In the genomic region with DNA sequence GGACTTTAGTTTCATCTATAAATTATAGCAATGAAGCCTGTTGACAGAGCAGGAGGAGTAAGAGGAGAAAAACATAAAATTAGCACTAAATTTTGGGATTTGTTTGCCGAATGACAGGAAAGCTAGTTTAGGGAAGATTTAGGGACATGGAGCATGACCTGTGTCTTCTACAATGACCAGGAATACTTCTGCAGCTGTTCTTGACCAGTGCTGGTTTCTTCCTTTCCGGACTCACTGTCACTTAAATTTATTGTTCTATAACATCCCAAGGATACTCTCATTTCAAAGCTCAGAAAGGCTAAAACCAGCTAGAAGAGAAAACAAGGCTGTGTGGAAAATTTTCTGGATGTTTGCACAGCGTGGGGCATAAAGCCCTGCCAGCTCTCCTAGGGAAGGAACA, we compare ENCODE assay signal across 27 mouse cellular contexts.
DNase-seq lines count a peak whose midpoint lies in the region; ATAC-seq lines count a peak whose summit lies in the region.
"Had no signal": no experiment of that assay in that cellular context is flagged by ENCODE, and none has a peak within 500 bp of the region (broad histone marks: within the 10 kb centered on the region; RNA-seq: fewer than 3 reads in every experiment).

No protein-coding gene starts in this region.

- no peaks in the 10 kb centered on the region for H3K9me3 ChIP-seq in kidney, embryonic 16.5 days (ENCODE audit: low read length)
- H3K9me3 ChIP-seq: embryonic facial prominence, embryonic 10.5 days; embryonic facial prominence, embryonic 13.5 days; forebrain, embryonic 12.5 days; forebrain, embryonic 15.5 days; heart, embryonic 10.5 days; heart, embryonic 13.5 days had no signal

- H3K4me3 ChIP-seq in kidney, embryonic 16.5 days (ENCODE audit: low read length), result no peak overlapping the region
- H3K4me3 ChIP-seq: embryonic facial prominence, embryonic 10.5 days; embryonic facial prominence, embryonic 13.5 days; erythroblast, embryonic 14.5 days; forebrain, embryonic 12.5 days; forebrain, embryonic 15.5 days; heart, adult 2 months; heart, embryonic 10.5 days; heart, embryonic 13.5 days had no signal

- H3K27ac ChIP-seq in kidney, embryonic 16.5 days (ENCODE audit: low read length), result 0 out of 2 replicates have a peak overlapping the region, but pooled peaks have one; percentile 29
- H3K27ac ChIP-seq: embryonic facial prominence, embryonic 10.5 days; embryonic facial prominence, embryonic 13.5 days; forebrain, embryonic 12.5 days; forebrain, embryonic 15.5 days; heart, adult 2 months; heart, embryonic 10.5 days; heart, embryonic 13.5 days; hindbrain, embryonic 14.5 days; hindbrain, postnatal 0 days had no signal

- no peaks in the 10 kb centered on the region for H3K36me3 ChIP-seq in kidney, embryonic 16.5 days (ENCODE audit: insufficient read depth, low read length)
- H3K36me3 ChIP-seq: embryonic facial prominence, embryonic 10.5 days; embryonic facial prominence, embryonic 13.5 days; forebrain, embryonic 12.5 days; forebrain, embryonic 15.5 days; heart, embryonic 10.5 days; heart, embryonic 13.5 days had no signal

- no peak overlapping the region for H3K4me2 ChIP-seq in kidney, embryonic 16.5 days (replicated peaks; ENCODE audit: low read depth, low read length)
- H3K4me2 ChIP-seq: embryonic facial prominence, embryonic 13.5 days; forebrain, embryonic 12.5 days; forebrain, embryonic 15.5 days; heart, embryonic 13.5 days; hindbrain, embryonic 14.5 days had no signal

- WGBS in kidney, embryonic 16.5 days, result 21% methylated on average over 3 of the region's 3 CpGs

- peak; percentile 19 for DNase-seq in embryo, embryonic 11 days
- no peak for DNase-seq in embryo, embryonic 9.5 days (ENCODE audit: extremely low spot score)
- DNase-seq in kidney, adult 8-10 months, result no peak
- peak; percentile 25 for DNase-seq in Muller cell, postnatal 12 days (ENCODE audit: inconsistent ontology term)
- DNase-seq in mesoderm, embryonic 11.5 days (ENCODE audit: low read depth, low spot score), result peak; percentile 61
- DNase-seq: adrenal gland, postnatal 10 days; cerebellum, adult 11 months; cerebellum, adult 2 months; cerebellum, adult 9-11 months; cerebellum, postnatal 25 days; gastrocnemius, postnatal 36 days; heart, adult 2 months; heart, postnatal 14 days; heart, postnatal 4 days had no signal

- no peaks in the 10 kb centered on the region for H3K27me3 ChIP-seq in kidney, embryonic 16.5 days (ENCODE audit: insufficient read depth, low read length)
- H3K27me3 ChIP-seq: embryonic facial prominence, embryonic 13.5 days; forebrain, embryonic 12.5 days; forebrain, embryonic 15.5 days; heart, embryonic 13.5 days had no signal

- no peak overlapping the region for H3K9ac ChIP-seq in kidney, embryonic 16.5 days (replicated peaks; ENCODE audit: low read length)
- H3K9ac ChIP-seq: embryonic facial prominence, embryonic 13.5 days; forebrain, embryonic 12.5 days; forebrain, embryonic 15.5 days; heart, embryonic 13.5 days; hindbrain, embryonic 14.5 days had no signal

- H3K4me1 ChIP-seq in kidney, embryonic 16.5 days (ENCODE audit: insufficient read depth, low read length), result peaks cover 2% of the 10 kb centered on the region; the same call in 1 of the 2 replicates
- H3K4me1 ChIP-seq: embryonic facial prominence, embryonic 10.5 days; embryonic facial prominence, embryonic 13.5 days; forebrain, embryonic 12.5 days; forebrain, embryonic 15.5 days; heart, embryonic 10.5 days; heart, embryonic 13.5 days had no signal

- ATAC-seq in kidney, embryonic 16.5 days (ENCODE audit: low FRiP score, low TSS enrichment), result peak; percentile 94
- ATAC-seq: activated CD4-positive, CD25-positive, alpha-beta regulatory T cell, adult 4 months; CD4-positive, CD25-positive, alpha-beta regulatory T cell, adult 4 months; forebrain, embryonic 15.5 days; hindbrain, postnatal 0 days; inflammation-experienced regulatory T-cells, adult 6 months had no signal

Comparison
In these comparisons a context has a peak if more than half of its experiments do, and no peak if none do; other contexts are left out.
1. DNase-seq: peak in embryo, embryonic 11 days (single experiment), Muller cell, postnatal 12 days (single experiment) and mesoderm, embryonic 11.5 days (single experiment); none in embryo, embryonic 9.5 days (single experiment) and kidney, adult 8-10 months (0 of 2).